Mouse (Mus musculus) embryo, embryonic 11.5 days (tissue): ENCODE results near the gene Ganab.

ENCODE experiments used
- DNase-seq: peaks from one replicate; pipeline ENCODE4 v3.0.0-alpha.2; 2012; ENCODE audit warnings: low read depth, low spot score

The Ganab gene

DNA sequence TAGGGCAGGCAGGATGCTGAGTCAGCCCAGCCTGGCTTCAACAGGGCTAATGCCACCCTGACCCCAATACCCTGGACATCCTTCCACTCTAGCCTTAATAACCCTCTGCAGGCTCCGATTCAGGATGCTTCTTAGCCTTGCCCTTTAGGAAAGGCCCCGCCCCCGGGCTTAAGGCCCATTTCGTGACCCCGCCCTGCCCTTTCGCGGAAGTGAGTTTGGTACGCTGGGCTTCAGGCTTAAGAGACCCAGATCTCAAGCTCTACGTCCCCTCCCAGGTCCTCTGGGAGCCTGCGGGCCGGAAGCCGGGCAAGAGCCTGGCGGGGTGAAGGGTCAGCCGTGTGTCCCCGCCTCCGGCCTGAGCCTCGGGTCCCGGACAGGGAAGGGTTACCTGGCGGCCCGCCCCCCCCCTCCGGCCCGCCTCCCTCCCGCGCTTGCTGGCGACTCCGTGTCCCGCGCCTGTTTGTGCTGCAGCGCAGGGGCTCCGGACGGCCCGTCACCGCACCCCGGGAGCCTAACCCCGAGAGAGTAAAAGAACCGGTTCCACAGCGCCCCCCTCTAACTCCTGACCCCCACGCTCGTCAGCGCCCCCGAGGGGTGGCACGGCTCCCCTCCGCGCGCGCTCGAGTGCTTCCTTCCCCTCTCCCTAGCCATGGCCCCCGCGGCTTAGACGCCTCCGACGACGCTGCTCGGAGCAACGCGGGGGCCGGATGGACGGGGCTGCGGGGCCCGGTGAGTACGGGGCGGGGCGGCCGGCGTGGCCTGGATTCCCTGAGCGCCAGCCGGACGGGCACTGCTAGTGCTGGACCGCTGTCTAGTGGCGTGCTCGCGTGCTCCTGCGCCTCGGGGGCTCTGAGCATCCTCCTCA, 31.6 kb downstream of the Ganab start, which contains the start of the genes Rom1 and Eml3:
Gene Rom1 (minus strand): TSS at position 133 of the 865 bp plus-strand sequence.
Gene Eml3 (plus strand): TSS at position 329 of the 865 bp plus-strand sequence.
- DNase-seq: peak; percentile 53

DNA sequence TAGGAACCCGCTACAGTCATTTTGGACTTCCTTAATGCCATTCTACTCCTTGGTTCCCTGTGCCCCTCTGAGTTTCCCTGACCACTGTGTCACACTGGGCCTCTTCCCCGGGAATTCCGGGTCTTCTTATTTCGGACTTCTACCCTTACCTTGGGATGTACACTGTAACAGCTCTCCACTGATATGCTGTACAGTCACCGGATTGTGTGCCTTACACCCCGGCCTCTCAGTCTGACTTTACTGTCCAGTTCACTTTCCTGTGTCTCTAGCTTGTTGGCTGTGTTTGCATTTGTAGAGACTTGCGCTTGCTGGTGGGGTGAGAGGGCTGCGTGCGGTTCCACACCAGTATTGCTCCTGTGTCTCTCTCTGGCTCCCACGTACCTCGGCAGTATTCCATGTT, 32.2 kb downstream of the Ganab start:
- DNase-seq: no peak

DNA sequence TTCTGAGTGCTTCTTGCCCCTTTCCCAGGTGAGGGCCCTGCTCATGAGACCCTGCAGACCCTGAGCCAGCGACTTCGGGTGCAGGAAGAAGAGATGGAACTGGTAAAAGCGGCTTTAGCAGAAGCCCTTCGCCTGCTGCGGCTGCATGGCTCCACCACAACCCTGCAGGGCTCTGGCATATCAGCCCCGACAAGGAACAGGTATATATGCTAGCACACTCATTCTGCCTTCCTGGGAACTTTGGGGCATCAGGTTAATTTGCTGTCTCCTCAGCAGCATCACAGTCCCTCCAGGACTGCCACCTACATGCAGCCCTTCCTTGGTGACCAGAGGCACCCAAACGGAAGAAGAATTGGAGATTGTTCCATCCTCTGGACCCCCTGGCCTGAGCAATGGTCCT, 32.9 kb downstream of the Ganab start:
- no peak for DNase-seq

DNA sequence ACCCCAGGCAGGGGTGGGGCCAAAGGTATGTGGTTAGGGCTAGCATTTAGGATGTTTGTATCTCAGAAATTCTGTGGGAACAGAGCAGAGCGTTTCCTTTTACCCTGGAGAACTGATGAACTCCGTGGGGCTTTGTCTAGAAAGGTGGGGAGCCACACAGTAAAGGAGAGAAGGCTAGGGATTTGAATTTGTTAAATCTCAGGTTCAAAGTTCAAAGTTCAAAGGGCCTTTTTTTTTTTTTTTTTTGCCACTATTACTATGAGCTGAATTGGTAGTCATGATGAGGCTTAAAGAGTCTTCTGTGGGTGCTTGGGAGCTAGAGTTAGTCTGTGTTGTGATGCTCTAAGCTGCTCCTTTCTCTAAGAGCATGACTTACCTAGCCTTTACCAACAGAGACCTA, 38.9 kb downstream of the Ganab start:
- DNase-seq: no peak

DNA sequence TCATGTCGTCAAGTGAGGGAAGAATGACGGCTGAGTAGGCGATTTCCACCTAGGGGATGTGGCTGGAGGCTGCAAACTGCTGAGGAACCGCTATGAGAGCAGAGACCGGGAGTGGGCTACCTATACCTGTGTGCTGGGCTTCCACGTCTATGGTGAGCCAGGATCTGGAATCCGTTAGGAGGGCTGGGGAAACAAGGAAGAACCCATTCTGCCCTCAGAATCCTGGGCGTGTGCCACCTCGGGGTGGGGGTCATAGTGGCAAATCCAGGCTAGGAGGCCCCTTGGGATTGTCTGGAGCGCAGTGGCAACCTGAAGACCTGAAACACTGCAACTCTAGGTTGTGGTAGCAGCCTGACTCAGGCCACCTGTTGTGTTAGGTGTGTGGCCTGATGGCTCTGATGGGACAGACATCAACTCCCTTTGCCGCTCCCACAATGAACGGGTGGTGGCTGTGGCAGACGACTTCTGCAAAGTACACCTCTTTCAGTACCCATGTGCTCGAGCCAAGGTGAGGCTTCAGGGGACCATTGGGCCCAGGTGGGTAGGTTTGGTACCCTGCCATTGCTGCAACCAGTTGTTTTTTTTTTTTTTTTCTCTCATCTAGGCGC, 42.8 kb downstream of the Ganab start:
- no peak for DNase-seq

DNA sequence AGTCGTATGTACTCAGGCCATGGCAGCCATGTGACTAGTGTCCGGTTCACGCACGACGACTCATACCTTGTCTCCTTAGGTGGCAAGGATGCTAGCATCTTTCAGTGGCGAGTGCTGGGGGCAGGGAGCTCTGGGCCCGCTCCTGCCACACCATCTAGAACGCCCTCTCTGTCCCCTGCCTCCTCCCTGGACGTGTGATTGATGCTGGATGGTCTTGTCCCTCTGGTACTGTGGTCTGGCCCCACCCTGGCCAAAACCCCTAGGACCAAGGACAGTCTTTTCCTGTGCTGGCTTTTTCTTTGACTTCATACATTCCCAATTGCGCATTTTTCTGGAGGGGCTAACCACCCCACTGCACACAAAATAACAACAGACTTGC, 43.3 kb downstream of the Ganab start:
- DNase-seq: no peak

DNA sequence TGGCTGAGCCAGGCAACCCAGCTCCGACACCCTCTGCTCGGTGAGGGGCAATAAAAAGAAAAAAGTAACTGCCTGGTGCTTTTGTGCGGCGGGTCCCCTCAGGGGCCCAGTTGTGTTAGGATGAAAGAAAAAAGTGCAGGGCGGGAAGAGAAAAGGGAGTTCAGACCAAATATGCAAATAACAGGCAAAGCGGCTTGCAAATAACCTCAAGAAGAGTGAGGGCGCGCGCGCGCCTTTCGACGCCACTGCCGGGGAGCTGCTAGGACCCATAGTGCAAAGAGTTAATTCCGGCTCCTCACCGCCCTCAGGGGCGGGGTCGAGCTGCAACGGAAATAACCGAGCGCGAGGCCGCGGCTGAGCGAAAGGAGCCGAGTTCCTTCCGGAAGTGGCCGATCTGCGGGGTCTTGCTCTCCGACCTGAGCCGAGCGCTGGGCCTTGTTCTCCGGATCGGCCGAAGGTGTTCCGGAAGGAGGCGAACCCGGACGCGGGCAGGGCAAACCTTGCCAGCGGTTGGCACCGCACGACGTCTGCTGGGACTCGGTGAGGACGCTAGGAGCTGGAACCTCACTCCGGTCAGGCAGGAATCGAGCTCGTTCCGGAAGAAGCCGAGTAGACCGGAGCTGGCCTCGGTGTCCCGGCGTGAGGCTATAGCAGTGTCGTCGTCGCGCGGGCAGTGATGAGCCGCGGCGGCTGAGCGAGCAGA, 43.8 kb downstream of the Ganab start, which contains the start of gene Mta2:
Gene Mta2 (plus strand): TSS at position 361 of the 703 bp plus-strand sequence.
- peak; percentile 95 for DNase-seq

DNA sequence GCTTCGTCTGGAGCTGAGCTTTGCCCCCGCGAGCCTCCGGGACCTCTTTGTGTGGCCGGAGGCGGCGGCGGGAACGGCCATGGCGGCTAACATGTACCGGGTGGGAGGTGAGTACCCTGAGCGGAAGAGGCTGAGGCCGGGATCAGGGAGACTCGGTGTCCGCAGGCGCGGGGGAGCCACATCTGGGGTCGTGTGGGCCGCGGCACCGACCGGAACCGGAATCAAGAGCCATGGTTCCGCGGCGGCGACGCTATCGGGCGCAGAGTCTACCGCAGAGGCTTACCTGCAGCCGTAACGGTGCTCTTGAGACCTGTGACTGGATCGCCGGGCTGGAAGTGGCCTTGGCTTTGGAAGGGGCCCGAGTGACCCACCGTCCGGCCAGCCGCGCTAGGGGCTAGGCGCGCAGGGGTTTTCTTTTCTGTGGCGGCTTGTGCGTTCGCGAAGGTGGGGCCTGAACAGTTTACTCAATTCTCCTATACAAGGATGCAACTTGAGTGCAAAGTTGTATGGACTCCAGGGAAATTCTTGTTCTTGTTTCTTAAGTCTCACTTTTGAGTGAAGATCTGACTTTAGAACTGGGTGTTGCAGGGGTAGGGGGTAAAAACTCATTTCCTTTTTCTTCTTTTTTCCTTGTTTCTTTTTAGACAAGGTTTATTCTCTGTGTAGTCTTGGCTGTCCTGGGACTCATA, 44.5 kb downstream of the Ganab start:
- DNase-seq: no peak

DNA sequence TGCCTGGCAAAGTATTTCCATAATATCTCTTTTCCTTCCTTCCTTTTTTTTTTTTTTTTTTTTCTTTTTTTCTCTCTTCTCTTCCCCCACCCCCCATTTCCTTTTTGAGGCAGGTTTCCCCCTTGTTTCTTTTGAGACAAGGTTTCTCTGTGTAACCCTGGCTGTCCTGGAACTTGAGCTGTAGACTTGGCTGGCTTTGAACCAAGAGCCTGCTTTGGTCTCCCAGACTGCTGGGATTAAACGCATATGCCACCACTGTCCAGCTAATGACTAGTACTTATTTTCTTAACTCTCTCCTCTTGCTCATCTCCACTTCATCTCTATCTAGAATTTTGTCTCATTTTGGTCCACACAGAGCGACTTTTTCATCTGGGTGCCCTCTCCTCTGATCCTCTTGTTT, 45.2 kb downstream of the Ganab start:
- no peak for DNase-seq

DNA sequence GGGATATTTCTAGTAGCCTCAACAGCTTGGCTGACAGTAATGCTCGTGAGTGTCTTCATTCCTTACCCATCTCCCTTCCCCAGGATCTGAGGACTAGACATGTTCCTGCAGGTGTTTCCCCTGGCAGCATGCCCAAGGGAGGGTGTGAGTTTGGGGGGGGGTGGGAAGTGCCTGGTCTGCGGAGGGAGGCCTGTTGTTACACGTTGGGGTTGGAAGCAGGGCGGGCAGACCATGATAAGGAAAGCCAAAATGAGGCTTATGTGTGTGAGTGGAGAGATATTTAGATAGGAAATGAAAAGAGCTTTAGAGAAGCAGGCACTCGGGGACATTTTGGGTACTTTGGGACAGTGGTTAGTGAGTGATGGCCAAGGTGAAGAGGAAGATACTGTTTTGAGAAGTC, 46.2 kb downstream of the Ganab start:
- DNase-seq: no peak

DNA sequence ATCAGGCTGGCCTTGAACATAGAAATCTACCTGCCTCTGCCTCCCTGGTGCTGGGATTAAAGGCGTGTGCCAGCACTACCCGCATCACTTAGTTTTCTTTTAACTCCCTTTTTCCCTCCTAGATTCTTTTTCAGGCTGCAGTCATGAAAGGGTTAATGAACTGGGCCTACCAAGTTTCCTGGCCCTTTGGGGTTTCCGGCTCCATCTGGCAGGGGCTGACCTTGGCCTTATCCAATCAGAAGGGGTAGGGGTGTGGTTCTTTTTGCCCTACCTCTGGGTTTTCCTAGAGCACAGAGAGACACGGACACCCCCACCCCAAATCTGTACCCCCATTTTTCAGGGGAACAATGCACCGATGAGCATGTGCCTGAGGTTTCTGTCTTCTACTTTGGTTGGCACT, 46.9 kb downstream of the Ganab start:
- DNase-seq: no peak

DNA sequence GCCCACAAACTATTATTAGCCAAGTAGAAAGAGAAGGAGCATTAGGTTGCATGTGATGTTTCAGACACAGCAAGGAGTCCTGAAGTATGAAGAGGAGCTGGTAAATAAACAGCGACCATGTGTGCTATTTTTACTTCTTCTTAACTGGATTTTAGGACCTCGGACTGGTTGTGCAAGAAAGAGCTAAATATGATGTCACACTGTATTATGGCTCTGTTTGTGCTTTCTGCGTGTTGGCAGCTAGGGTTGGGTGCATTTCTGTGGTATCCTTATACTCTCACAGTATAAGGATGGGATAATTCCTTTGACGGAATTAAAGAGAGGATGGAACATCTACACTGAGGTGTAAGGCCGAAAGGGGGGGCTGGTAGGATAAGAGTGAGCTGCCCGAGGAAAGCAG, 47.4 kb downstream of the Ganab start:
- no peak for DNase-seq

DNA sequence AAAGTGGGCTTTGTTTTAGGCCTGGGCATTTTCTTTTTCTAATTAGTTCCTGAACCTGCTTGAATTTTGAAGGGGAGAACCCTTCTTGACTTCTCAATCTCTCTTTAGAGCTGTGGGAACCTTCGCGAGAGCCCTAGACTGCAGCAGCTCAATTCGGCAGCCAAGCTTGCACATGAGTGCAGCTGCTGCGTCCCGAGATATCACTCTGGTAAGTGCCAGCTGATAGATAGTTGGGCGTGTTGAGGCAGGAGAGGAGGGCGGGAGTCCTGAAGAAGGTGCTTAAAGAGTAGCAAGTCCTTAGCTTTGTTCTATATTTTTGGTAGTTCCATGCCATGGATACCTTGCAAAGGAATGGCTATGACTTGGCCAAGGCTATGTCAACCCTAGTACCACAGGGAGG, 49.1 kb downstream of the Ganab start:
- no peak for DNase-seq

DNA sequence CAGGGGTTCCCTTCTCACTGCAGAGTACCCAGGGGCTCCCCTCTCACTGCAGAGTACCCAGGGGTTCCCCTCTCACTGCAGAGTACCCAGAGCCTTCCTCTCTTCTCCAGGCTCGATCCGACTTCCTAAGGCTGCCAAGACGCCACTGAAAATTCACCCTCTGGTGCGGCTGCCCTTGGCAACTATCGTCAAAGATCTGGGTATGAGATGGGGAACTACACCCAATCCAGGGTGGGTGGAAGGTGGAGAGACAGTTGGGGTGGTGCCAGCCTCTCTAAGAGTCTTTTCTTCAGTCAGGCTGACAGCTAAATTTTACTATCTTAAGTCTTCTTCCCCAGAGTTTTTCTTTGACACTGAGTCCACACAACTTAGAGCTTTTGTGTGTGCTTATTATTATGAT, 52.3 kb downstream of the Ganab start:
- DNase-seq: no peak

DNA sequence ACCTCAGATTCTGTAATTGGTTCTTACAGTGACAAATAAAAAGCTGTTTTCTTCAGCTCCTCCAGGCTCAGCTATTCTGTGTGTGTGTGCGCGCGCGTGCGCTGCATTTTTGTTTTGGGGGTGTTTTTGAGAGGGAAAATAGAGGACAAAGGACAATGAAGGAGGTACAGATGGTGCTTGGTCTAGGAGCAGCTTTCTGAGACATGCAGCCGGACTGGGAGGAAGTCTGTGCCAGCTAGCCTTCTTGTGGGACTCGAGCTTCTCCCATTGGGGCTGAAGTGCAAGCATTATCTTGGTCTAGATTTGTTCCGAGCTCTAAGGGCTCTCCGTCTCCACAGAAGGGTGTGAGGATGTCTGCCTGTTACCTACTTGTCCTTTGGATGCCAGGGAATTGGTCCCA, 54.4 kb downstream of the Ganab start:
- DNase-seq: no peak

DNA sequence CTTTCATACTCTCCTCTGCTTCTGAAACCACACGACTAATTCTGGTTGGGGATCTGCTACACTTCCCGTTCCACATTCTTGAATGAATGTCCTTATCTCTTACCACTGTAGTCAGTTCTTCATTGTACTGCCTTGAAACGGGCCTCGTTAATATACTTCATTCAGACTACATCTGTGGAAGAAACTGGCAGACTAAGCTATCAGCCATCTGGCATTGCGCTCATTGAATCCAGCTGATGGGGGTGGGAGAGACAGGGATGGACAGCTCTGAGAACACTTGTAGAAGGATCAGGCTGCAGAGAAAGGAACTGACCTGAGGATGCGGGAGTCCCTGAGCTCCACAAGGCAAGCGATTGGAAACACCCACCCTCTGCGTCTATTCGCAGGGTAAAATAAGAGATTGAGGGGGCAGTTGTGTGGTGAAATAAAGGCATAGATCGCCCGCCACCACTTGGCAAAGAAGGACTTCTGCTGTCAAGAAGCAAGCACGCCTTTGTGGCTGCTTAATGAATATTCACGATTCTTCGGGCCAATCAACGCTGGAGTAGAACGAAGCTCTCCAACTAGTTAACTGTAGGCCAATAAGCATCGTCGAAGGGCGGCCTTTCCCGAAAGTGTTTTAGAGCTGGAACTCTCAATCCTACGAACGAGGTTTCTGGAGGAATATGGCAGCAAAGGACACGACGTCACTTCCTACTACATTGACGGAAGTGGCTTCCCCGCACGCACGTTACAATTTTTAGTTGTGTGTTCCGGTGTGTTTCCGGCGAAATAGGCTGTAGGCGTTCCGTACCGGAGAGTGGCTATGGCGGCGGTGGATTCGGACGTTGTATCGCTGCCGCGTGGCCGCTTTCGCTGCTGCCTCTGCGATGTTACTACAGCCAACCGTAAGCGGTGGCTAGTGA, 55.5 kb downstream of the Ganab start, which contains the start of gene Tut1:
Gene Tut1 (plus strand): TSS at position 713 of the 905 bp plus-strand sequence.
- peak; percentile 87 for DNase-seq

DNA sequence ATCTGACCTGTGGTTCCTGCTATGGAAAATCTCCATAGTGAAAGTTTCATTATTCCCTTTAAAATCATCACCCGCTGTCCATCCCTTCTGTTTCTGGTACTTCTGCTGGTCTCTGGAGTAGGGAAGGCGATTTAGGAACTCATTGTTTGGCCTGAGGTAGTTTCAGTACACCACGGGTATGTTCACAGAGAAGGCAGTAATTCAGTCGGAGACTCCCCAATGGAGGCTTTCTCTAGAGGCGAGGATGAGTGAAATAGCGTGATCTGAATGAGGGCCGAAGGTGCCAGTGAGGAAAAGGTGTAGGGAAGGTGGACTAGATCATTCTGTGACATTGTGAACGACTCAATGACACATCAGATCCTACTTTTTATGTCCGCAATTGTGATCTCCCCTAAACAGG, 56.3 kb downstream of the Ganab start:
- DNase-seq: no peak

DNA sequence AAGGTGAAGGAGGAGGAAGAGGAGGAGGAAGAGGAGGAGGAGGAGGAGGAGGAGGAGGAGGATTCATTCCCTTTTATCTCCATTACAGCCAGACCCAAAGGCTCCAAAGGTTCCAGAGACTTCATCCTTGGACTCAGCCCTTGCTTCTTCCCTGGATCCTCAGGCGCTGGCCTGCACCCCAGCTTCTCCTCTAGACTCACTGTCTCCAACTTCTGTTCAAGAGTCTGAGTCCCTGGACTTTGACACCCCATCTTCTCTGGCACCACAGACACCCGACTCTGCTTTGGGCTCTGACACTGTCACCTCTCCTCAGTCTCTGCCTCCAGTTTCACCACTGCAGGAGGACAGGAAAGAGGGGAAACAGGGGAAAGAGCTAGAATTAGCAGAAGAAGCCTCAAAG, 64.4 kb downstream of the Ganab start:
- no peak for DNase-seq

DNA sequence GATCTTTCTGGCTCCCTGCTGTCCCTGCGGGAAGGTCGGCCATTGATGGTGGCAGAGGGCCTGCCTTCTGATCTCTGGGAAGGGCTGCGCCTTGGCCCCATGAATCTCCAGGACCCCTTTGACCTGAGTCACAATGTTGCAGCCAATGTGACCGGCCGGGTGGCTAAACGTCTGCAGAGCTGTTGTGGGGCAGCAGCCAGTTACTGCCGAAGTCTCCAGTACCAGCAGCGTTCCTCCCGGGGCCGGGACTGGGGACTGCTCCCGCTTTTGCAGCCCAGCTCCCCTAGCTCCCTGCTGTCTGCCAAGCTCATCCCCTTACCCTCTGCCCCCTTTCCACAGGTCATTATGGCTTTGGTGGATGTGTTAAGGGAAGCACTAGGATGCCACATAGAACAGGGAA, 67.2 kb downstream of the Ganab start:
- DNase-seq: no peak

DNA sequence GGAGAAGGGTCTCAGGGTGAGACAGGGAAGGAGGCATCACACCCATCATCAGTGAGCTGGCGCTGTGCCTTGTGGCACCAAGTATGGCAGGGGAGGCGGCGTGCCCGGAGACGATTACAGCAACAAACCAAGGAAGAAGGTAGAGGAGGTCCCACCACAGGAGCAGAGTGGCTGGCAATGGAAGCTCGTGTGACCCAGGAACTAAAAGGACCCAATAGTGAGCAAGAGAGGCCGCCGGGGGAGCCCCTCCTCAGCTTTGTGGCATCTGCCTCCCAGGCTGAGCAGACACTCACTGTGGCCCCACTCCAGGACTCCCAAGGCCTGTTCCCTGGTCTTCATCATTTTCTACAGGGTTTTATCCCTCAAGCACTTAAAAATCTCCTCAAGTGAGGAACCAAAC, 67.9 kb downstream of the Ganab start:
- no peak for DNase-seq

DNA sequence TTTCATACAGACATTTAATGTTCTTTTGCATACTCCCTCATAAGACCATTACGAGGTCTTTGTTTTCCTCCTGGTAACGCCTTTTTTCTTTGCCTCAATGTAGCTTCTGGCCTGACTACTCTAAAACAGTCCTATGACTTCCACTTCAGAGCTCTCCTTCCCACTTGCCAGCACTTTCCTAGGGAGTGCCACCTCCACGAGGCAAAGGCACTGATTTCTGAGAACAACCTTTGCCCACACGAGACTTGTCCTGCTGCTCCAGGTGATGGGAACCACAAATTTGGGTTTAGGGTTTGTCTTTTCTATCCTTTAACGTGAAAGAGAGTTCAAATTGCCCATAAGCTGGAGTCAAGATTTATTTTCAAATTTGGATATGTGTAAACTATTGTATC, 68.3 kb downstream of the Ganab start:
- no peak for DNase-seq
